Mouse (Mus musculus): ENCODE measurements around the gene Dusp14. TPM values are rescaled to one million over a fixed set of nuclear protein-coding genes. Genes with fewer than 3 reads are reported as not detected.

Gene Dusp14
- 10.2 TPM for polyA plus RNA-seq (2017; shearing (Covaris generic))

DNA sequence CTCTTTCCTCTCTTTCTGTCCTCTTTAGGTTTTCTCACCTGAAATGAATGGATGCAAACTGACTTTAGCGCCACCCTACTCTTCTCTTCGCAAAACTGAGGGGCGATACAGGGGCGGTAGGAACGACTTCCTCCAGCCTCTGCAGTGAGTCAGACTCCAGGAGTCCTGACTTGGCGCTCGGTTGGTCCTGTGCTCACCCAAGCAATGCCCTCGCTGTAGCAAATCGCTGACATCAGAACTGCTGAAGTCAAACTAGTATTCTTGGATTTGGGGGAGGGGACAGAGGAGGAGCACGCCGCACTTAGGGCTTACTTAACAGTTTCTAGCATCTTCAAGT, at the start of gene Dusp14:
Gene Dusp14 (minus strand): TSS at position 228 of the 337 bp plus-strand sequence.

Other genes starting within 250 kb of the Dusp14 start
- gene Hnf1b, start 219.2 kb downstream of the Dusp14 start, polyA plus RNA-seq (2017; shearing (Covaris generic)) = not detected
- 76.4 TPM for gene Ddx52, start 127.2 kb downstream of the Dusp14 start, polyA plus RNA-seq (2017; shearing (Covaris generic))
- gene Synrg, start 104.8 kb downstream of the Dusp14 start, polyA plus RNA-seq (2017; shearing (Covaris generic)) = 8.6 TPM
- 13.4 TPM for gene Tada2a, start 60.3 kb upstream of the Dusp14 start, polyA plus RNA-seq (2017; shearing (Covaris generic))
- 9.8 TPM for gene Acaca, start 60.4 kb upstream of the Dusp14 start, polyA plus RNA-seq (2017; shearing (Covaris generic))
- not detected for gene Gm11437, start 98.2 kb upstream of the Dusp14 start, polyA plus RNA-seq (2017; shearing (Covaris generic))

All from inflammation-experienced regulatory T-cells, adult 16 weeks (primary cell).